Mouse (Mus musculus) cerebellum, adult 9-10 months (tissue): ENCODE measurements around the gene Olfr1012.
A peak's percentile ranks its signal among the peaks of the same experiment; 100 is the strongest.
"Not testable (repeated sequence)": the region's sequence is repeated elsewhere in the genome, so short reads cannot be mapped to it uniquely, and the experiment has no call there.

Source experiments
- DNase-seq: peaks from one replicate; pipeline ENCODE4 v3.0.0; 2022

Olfr1012 gene

GRCm38 (mm10) chr2:85762666-85763065, at the start of gene Olfr1012:
Gene Olfr1012 (minus strand): TSS chr2:85762766.
- no peak for DNase-seq

GRCm38 (mm10) chr2:85804501-85804900, 41.9 kb upstream of the Olfr1012 start:
- no peak for DNase-seq

- DNase-seq = no peak
These were observed 39.9 kb upstream of the Olfr1012 start, which contains the start of gene Olfr1016 for GRCm38 (mm10) chr2:85802444-85802843. Gene Olfr1016 (minus strand): TSS chr2:85802544.

GRCm38 (mm10) chr2:85792331-85792730, 29.8 kb upstream of the Olfr1012 start:
- DNase-seq = no peak

- no peak for DNase-seq
These were observed 19.2 kb upstream of the Olfr1012 start, which contains the start of gene Olfr1015 for GRCm38 (mm10) chr2:85781717-85782116. Gene Olfr1015 (plus strand): TSS chr2:85782017.

GRCm38 (mm10) chr2:85772413-85772812, 9.8 kb upstream of the Olfr1012 start, which contains the start of gene Olfr1014:
Gene Olfr1014 (plus strand): TSS chr2:85772713.
- no peak for DNase-seq

GRCm38 (mm10) chr2:85766798-85767197, 4.2 kb upstream of the Olfr1012 start, which contains the start of gene Olfr1013:
Gene Olfr1013 (plus strand): TSS chr2:85767098.
- no peak for DNase-seq

GRCm38 (mm10) chr2:85753822-85754221, 8.7 kb downstream of the Olfr1012 start:
- DNase-seq = no peak

- DNase-seq = peak; percentile 6
These were observed 36.8 kb downstream of the Olfr1012 start for GRCm38 (mm10) chr2:85725793-85726192.

GRCm38 (mm10) chr2:85715119-85715518, 47.4 kb downstream of the Olfr1012 start, which contains the start of gene Olfr1009:
Gene Olfr1009 (plus strand): TSS chr2:85715419.
- DNase-seq = no peak

GRCm38 (mm10) chr2:85711159-85711558, 51.4 kb downstream of the Olfr1012 start:
- DNase-seq = no peak

GRCm38 (mm10) chr2:85710680-85711079, 51.9 kb downstream of the Olfr1012 start:
- not testable (repeated sequence) for DNase-seq
